Mouse (Mus musculus) adrenal gland, postnatal 36 days (tissue): Measurements from ENCODE around the gene Zfp740. TPM values are rescaled to one million over a fixed set of nuclear protein-coding genes. Genes with fewer than 3 reads are reported as not detected.
A peak's percentile ranks its signal among the peaks of the same experiment; 100 is the strongest.
"Not testable (repeated sequence)": the region's sequence is repeated elsewhere in the genome, so short reads cannot be mapped to it uniquely, and the experiment has no call there.

Experiments
- DNase-seq, 2 experiments: peaks; one replicate each; pipeline ENCODE4 v3.0.0; 2021; ENCODE audit warnings: mixed read lengths in 1 of 2
- long read RNA-seq, 2 experiments: library from polyadenylated mRNA; stranded (forward); transcript quantifications; one replicate each; pipeline ENCODE4 v2.0.0; 2021; ENCODE audit warnings: borderline sequencing depth in 2 of 2
- total RNA-seq, 2 experiments: library from RNA; stranded (reverse); gene quantifications; 2 replicates each; pipeline ENCODE4 v1.2.3; 2021

Zfp740 gene
- 10 to 100 TPM; 52.6 to 66.7 TPM for total RNA-seq
- long read RNA-seq, experiment 1, full-length matches to known transcripts: 9 of 68 reads
- long read RNA-seq, experiment 1, partial matches to known transcripts: 6 of 68 reads
- long read RNA-seq, experiment 1, other reads (novel, unspliced or antisense): 53 of 68 reads
- long read RNA-seq, experiment 2, partial matches to known transcripts: 0 of 14 reads
- long read RNA-seq, experiment 2, other reads (novel, unspliced or antisense): 12 of 14 reads

- peak; percentile 97 to 99 for DNase-seq
Observed at GRCm38 (mm10) chr15:102202971-102203834, at the start of gene Zfp740. Gene Zfp740 (plus strand): TSS chr15:102203249.

GRCm38 (mm10) chr15:102155006-102155405 lies 48.0 kb upstream of the Zfp740 start:
- not testable (repeated sequence) for DNase-seq

GRCm38 (mm10) chr15:102156836-102157235 lies 46.2 kb upstream of the Zfp740 start:
- DNase-seq: no peak

GRCm38 (mm10) chr15:102160415-102161060 lies 42.5 kb upstream of the Zfp740 start:
- no peak for DNase-seq

GRCm38 (mm10) chr15:102163900-102164693 lies 39.0 kb upstream of the Zfp740 start:
- no peak for DNase-seq

GRCm38 (mm10) chr15:102165468-102166100 lies 37.5 kb upstream of the Zfp740 start:
- DNase-seq: no peak

- DNase-seq: peak; percentile 61 to 70
Observed at GRCm38 (mm10) chr15:102167620-102168021, 35.4 kb upstream of the Zfp740 start.

GRCm38 (mm10) chr15:102169064-102169463 lies 34.0 kb upstream of the Zfp740 start:
- DNase-seq: no peak

- DNase-seq: no peak
Observed at GRCm38 (mm10) chr15:102173581-102173980, 29.5 kb upstream of the Zfp740 start.

- DNase-seq: no peak
Observed at GRCm38 (mm10) chr15:102175736-102176319, 27.2 kb upstream of the Zfp740 start.

- DNase-seq: peak in 1 of 2 experiments; percentile 39
Observed at GRCm38 (mm10) chr15:102176571-102177316, 26.3 kb upstream of the Zfp740 start.

- no peak for DNase-seq
Observed at GRCm38 (mm10) chr15:102177417-102177816, 25.6 kb upstream of the Zfp740 start.

- DNase-seq: peak; percentile 84 to 87
Observed at GRCm38 (mm10) chr15:102178279-102178678, 24.8 kb upstream of the Zfp740 start.

- no peak for DNase-seq
Observed at GRCm38 (mm10) chr15:102179106-102179505, 23.9 kb upstream of the Zfp740 start.

- no peak for DNase-seq
Observed at GRCm38 (mm10) chr15:102179924-102180323, 23.1 kb upstream of the Zfp740 start.

GRCm38 (mm10) chr15:102183076-102183475 lies 20.0 kb upstream of the Zfp740 start:
- no peak for DNase-seq

GRCm38 (mm10) chr15:102186239-102186638 lies 16.8 kb upstream of the Zfp740 start:
- peak; percentile 46 to 58 for DNase-seq

GRCm38 (mm10) chr15:102188096-102188495 lies 15.0 kb upstream of the Zfp740 start:
- DNase-seq: no peak

GRCm38 (mm10) chr15:102188883-102189282 lies 14.2 kb upstream of the Zfp740 start:
- DNase-seq: no peak

- DNase-seq: no peak
Observed at GRCm38 (mm10) chr15:102191699-102192098, 11.3 kb upstream of the Zfp740 start.
